8 mouse cellular contexts compared by ENCODE assay signal in the genomic region with DNA sequence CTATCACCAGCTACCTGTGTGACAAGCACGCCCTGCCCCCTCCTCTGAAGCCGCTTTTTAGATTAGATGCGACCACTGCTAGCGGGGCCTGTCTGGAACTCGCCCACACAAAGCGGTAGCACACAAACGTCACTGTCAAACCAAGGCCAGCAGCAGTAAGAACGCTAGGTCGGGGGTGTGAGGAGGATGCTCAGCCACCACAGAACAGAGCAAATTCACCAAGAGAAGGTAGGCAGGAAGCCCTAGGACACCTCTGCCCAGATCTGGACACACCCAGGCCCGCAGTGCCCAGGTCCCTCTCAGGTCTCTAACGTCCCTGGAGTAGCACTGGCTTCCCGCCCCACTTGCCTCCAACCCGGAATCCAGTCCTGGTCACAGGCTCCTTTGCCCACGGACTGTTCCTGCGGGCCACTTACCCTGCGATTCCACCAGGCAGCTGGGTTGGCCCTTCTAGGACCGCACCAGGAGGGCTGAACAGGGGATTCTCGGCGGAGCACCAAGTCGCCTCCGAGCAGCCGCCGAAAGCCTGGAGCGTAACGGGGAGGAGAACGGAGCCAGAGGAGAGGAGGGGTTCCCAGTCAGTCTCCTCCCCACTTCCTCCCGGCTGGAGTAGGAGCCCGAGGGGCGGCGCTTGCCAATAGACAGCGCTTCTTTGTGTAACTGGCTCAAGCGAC. TPM values are rescaled to one million over a fixed set of nuclear protein-coding genes. Genes with fewer than 3 reads are reported as not detected.
A peak's percentile ranks its signal among the peaks of the same experiment; 100 is the strongest.
DNase-seq lines count a peak whose midpoint lies in the region; ATAC-seq and TF ChIP-seq lines count a peak whose summit lies in the region.

No protein-coding gene starts in this region.

- peak; percentile 86 for DNase-seq in adrenal gland, adult 8-10 months
- DNase-seq in embryo, embryonic 10 days (ENCODE audit: low spot score) = peak; percentile 87
- DNase-seq in gastrocnemius, postnatal 10 days = peak; percentile 78
- DNase-seq in hindbrain, postnatal 0 days (ENCODE audit: low spot score) = peak; percentile 93
- peak; percentile 84 to 87 for DNase-seq in left cerebral cortex, adult 18-20 months (ENCODE audit: low spot score in 2 of 2)
- peak; percentile 83 for DNase-seq in lung, postnatal 25 days (ENCODE audit: low spot score)
- DNase-seq in right cerebral cortex, adult 18-20 months = peak; percentile 92
- no peak for DNase-seq in T-cell, adult 2 months (ENCODE audit: low spot score)

- no peaks in the 10 kb centered on the region for H3K27me3 ChIP-seq in hindbrain, postnatal 0 days (ENCODE audit: insufficient read depth, low read length)

- no peak for TF ChIP-seq CTCF in hindbrain, postnatal 0 days (IDR thresholded peaks at IDR 0.05; ENCODE audit: low read depth)

- WGBS in hindbrain, postnatal 0 days = under 1% methylated on average over 32 of the region's 32 CpGs

- peaks cover 7% of the 10 kb centered on the region; the same call in 1 of the 2 replicates for H3K36me3 ChIP-seq in hindbrain, postnatal 0 days (ENCODE audit: insufficient read depth, low read length)

- peak; percentile 92 for ATAC-seq in hindbrain, postnatal 0 days

- no peaks in the 10 kb centered on the region for H3K9me3 ChIP-seq in hindbrain, postnatal 0 days (ENCODE audit: low read length)

- H3K4me2 ChIP-seq in hindbrain, postnatal 0 days (ENCODE audit: low read depth, low read length) = peak overlapping the region; percentile 70

- peak overlapping the region; percentile 90 for H3K9ac ChIP-seq in hindbrain, postnatal 0 days (replicated peaks; ENCODE audit: low read length)

- no peaks in the 10 kb centered on the region for H3K4me1 ChIP-seq in hindbrain, postnatal 0 days (ENCODE audit: insufficient read depth, low read length)

- H3K4me3 ChIP-seq in hindbrain, postnatal 0 days (ENCODE audit: low read length) = peak overlapping the region; percentile 82

- H3K27ac ChIP-seq in hindbrain, postnatal 0 days = peak overlapping the region; percentile 98

RNA-seq across cellular contexts. Expression of gene Tcaf1, which starts 17.2 kb away (rescaled TPM):
- total RNA-seq in adrenal gland, adult 8-10 months (2022) = 100 to 1,000 TPM; 108 to 146 (median 117) TPM
- 10 to 100 TPM; 24.7 to 26.3 TPM for total RNA-seq in gastrocnemius, postnatal 10 days (2021)
- total RNA-seq in hindbrain, postnatal 0 days (2014; rRNA removed) = 262 and 275 TPM in 2 replicates
- 182 and 194 TPM in 2 replicates for polyA plus RNA-seq in hindbrain, postnatal 0 days (2015; fragmentation: Nextera tagmentation; extraction: Ambion mirVana)
- total RNA-seq in left cerebral cortex, adult 18-20 months (2021) = 100 to 1,000 TPM; 234 TPM

RNA-seq across cellular contexts. Expression of gene Olfr453, which starts 46.5 kb away (rescaled TPM):
- not detected for total RNA-seq in adrenal gland, adult 8-10 months (2022)
- total RNA-seq in gastrocnemius, postnatal 10 days (2021) = not detected
- not detected in 2 replicates for total RNA-seq in hindbrain, postnatal 0 days (2014; rRNA removed)
- polyA plus RNA-seq in hindbrain, postnatal 0 days (2015; fragmentation: Nextera tagmentation; extraction: Ambion mirVana) = not detected in 2 replicates
- not detected for total RNA-seq in left cerebral cortex, adult 18-20 months (2021)

RNA-seq across cellular contexts. Expression of gene Tcaf2, which starts 47.6 kb away (rescaled TPM):
- total RNA-seq in adrenal gland, adult 8-10 months (2022) = 10 to 100 TPM; 11.9 to 15.5 (median 14.8) TPM
- total RNA-seq in gastrocnemius, postnatal 10 days (2021) = 1 to 10 TPM; 6.0 to 6.3 TPM
- total RNA-seq in hindbrain, postnatal 0 days (2014; rRNA removed) = 2.9 and 4.0 TPM in 2 replicates
- 2.1 and 2.4 TPM in 2 replicates for polyA plus RNA-seq in hindbrain, postnatal 0 days (2015; fragmentation: Nextera tagmentation; extraction: Ambion mirVana)
- total RNA-seq in left cerebral cortex, adult 18-20 months (2021) = 1 to 10 TPM in 1 of 2 experiments, under 1 TPM in 1; 0.91 to 1.6 TPM
